Mouse (Mus musculus) lung, postnatal 0 days (tissue): ENCODE measurements around the gene Slc5a4b. TPM values are rescaled to one million over a fixed set of nuclear protein-coding genes. Genes with fewer than 3 reads are reported as not detected.

Source experiments
- ATAC-seq: fragments of 200-750 bp; cut with Nextera tagmentation; 2 replicates; pipeline ENCODE4 v1.8.0; 2017; ENCODE audit warnings: moderate library complexity
- DNase-seq: peaks from one replicate; pipeline ENCODE4 v3.0.0-alpha.2; 2016; ENCODE audit warnings: low spot score
- H3K27ac ChIP-seq: fragments of 300-500 bp; sonication (generic); 2 replicates; pipeline ENCODE4 v1.5.1; 2014; ENCODE audit warnings: antibody characterized with exemption, mild to moderate bottlenecking, low read length, mixed read lengths
- H3K27me3 ChIP-seq: fragments of 300-500 bp; sonication (generic); replicated peaks from 2 replicates; pipeline ENCODE4 v1.6.1; 2014; ENCODE audit warnings: low read length, mixed read lengths; ENCODE audit not compliant: insufficient read depth
- H3K36me3 ChIP-seq: fragments of 300-500 bp; sonication (generic); 2 replicates; pipeline ENCODE4 v1.6.1; 2014; ENCODE audit warnings: low read length, mixed read lengths; ENCODE audit not compliant: insufficient read depth
- H3K4me1 ChIP-seq: fragments of 300-500 bp; sonication (generic); 2 replicates; pipeline ENCODE4 v1.6.1; 2014; ENCODE audit warnings: antibody characterized with exemption, low read depth, low read length, mixed read lengths; ENCODE audit not compliant: insufficient read depth
- H3K4me2 ChIP-seq: fragments of 300-500 bp; sonication (generic); replicated peaks from 2 replicates; pipeline ENCODE4 v1.6.1; 2014; ENCODE audit warnings: low read depth, mild to moderate bottlenecking, low read length, moderate library complexity, mixed read lengths
- H3K4me3 ChIP-seq: fragments of 300-500 bp; sonication (generic); 2 replicates; pipeline ENCODE4 v1.5.1; 2014; ENCODE audit warnings: low read depth, low read length
- H3K9ac ChIP-seq: fragments of 300-500 bp; sonication (generic); replicated peaks from 2 replicates; pipeline ENCODE4 v1.6.1; 2014; ENCODE audit warnings: low read depth, mild to moderate bottlenecking
- H3K9me3 ChIP-seq: fragments of 300-500 bp; sonication (generic); 2 replicates; pipeline ENCODE4 v1.6.1; 2016; ENCODE audit warnings: low read length, mixed read lengths
- CTCF ChIP-seq: IDR thresholded peaks from 2 replicates; pipeline ENCODE4 v1.5.1; 2016; ENCODE audit warnings: antibody characterized with exemption, mild to moderate bottlenecking
- EP300 ChIP-seq: IDR thresholded peaks from 2 replicates; pipeline ENCODE4 v1.6.1; 2016; ENCODE audit warnings: antibody characterized with exemption, mild to moderate bottlenecking, control low read depth
- WGBS: fragments of 180-500 bp; shearing (Covaris S2); extraction: QIAGEN DNeasy Blood & Tissue Kit; methylation state at CpG from one replicate; pipeline ENCODE4 v1.1.7; 2014; 5-methylcytosine and 5-hydroxymethylcytosine counted together
- polyA plus RNA-seq: library from polyadenylated mRNA; unstranded; fragments of >200 nt; fragmentation: Nextera tagmentation; extraction: Ambion mirVana; gene quantifications from 2 replicates; pipeline ENCODE4 v1.2.1, GENCODE M21; 2015

Slc5a4b gene
- 0.04 TPM in 1 of 2 replicates, not detected in the other for polyA plus RNA-seq

DNA sequence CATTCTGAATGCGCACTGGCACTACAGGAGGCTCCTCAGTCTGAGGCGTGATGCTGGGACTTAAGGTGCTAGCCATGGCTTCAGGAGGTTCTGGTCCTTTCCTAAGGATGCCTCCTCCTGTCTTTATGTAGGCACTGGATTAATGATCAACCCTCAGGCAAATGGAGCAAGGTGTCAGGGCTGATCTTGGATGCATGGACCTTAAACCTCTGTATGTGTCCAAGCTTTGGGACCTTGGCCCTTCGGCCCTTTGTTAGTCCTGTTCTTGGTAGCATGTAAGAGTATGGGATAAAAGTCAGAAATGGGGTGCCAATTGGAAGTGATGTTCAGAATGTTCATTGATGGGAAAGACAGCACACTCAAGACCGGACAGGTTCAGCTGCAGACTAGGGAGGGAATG, at the start of gene Slc5a4b:
Gene Slc5a4b (minus strand): TSS at position 101 of the 400 bp plus-strand sequence.
- H3K36me3 ChIP-seq: no peaks in the 10 kb centered on the region
- no peak for DNase-seq
- no peak for TF ChIP-seq CTCF
- H3K27me3 ChIP-seq: no peaks in the 10 kb centered on the region
- no peaks in the 10 kb centered on the region for H3K9me3 ChIP-seq
- H3K4me3 ChIP-seq: no peak within 1 kb of the TSS
- H3K4me2 ChIP-seq: no peak within 1 kb of the TSS
- no peak within 1 kb of the TSS for H3K27ac ChIP-seq
- H3K9ac ChIP-seq: no peak within 1 kb of the TSS
- no peaks in the 10 kb centered on the region for H3K4me1 ChIP-seq
- 83% methylated on average over 4 of the region's 4 CpGs for WGBS
- no peak for ATAC-seq

DNA sequence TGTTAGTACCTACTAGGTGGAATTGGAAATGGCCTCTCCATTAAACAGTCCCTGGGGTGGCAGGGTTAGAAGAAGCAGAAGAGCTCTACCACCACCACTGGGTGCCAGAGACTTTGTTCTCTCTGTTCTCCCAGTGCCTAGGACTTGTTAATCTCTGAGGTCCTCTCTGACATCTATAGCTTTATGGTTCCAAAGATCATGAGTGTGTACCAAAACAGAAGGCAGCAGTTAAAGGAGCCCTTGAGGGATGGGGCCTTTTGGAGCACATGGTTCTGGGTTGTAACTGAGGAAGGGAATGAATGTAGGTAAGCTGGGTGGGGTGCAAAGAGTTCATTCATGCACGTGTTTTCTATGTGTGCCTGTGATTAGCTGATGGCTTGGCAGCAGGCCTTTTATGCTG, 47.2 kb upstream of the Slc5a4b start:
- H3K27me3 ChIP-seq: no peaks in the 10 kb centered on the region
- DNase-seq (no peak), ATAC-seq (no peak)
- H3K4me2 ChIP-seq: no peak overlapping the region
- no peaks in the 10 kb centered on the region for H3K36me3 ChIP-seq
- H3K9me3 ChIP-seq: no peaks in the 10 kb centered on the region
- WGBS: 45% methylated on average over 1 of the region's 1 CpGs
- no peak overlapping the region for H3K27ac ChIP-seq
- H3K9ac ChIP-seq: no peak overlapping the region
- TF ChIP-seq EP300 (no peak), CTCF (no peak)
- H3K4me3 ChIP-seq: no peak overlapping the region
- H3K4me1 ChIP-seq: no peaks in the 10 kb centered on the region

DNA sequence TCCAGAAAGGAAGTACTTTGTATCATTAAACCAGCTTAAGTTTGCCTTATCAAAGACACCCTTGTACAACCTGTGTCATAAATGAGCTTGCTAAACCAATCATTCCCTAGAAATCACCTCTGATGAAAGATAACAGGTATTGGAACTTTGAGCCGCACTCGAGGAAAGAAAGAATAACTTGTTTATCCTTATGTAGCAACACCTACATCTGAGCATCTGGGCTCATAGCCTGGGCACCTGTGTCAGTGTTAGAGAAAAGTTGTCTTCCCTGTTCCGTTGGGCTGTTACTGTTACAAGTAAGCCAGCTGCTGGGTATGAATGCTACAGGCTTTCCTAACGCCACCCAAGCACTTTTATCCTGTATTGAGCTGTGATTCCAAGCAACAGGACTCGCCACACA, 46.8 kb upstream of the Slc5a4b start:
- no peak for DNase-seq

DNA sequence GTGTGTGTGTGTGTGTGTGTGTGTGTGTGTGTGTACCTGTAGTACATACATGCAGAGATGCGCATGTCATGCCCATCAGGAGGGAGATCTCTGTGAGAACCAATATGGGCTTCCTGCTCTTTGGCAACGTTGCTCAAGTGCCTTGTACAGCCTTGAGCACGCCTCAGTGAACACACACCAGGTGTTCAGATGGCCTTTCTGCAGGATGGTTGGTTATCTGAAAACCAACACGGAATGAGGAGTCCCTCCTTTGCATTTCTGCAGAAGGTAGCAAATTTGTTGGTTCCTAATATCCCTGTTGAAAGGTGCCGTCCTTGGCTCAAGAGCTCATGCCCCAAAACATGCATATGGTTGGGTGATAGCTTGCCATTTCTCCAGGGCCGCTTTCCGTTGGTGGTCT, 45.1 kb upstream of the Slc5a4b start:
- TF ChIP-seq EP300 (no peak), CTCF (no peak)
- H3K27me3 ChIP-seq: no peaks in the 10 kb centered on the region
- no peaks in the 10 kb centered on the region for H3K36me3 ChIP-seq
- H3K27ac ChIP-seq: no peak overlapping the region
- H3K4me1 ChIP-seq: no peaks in the 10 kb centered on the region
- H3K4me2 ChIP-seq: no peak overlapping the region
- DNase-seq (no peak), ATAC-seq (no peak)
- H3K4me3 ChIP-seq: no peak overlapping the region
- no peak overlapping the region for H3K9ac ChIP-seq
- WGBS: 81% methylated on average over 7 of the region's 7 CpGs
- no peaks in the 10 kb centered on the region for H3K9me3 ChIP-seq

More for the DNA sequence above, 46.8 kb upstream of the Slc5a4b start:
- TF ChIP-seq EP300 (no peak), CTCF (no peak)
- Histone ChIP-seq H3K27ac (no peak overlapping the region), H3K4me3 (no peak overlapping the region), H3K9ac (no peak overlapping the region), H3K9me3 (no peaks in the 10 kb centered on the region), H3K4me1 (no peaks in the 10 kb centered on the region), H3K36me3 (no peaks in the 10 kb centered on the region), H3K4me2 (no peak overlapping the region), H3K27me3 (no peaks in the 10 kb centered on the region)
- 71% methylated on average over 5 of the region's 5 CpGs for WGBS
- ATAC-seq: no peak

DNA sequence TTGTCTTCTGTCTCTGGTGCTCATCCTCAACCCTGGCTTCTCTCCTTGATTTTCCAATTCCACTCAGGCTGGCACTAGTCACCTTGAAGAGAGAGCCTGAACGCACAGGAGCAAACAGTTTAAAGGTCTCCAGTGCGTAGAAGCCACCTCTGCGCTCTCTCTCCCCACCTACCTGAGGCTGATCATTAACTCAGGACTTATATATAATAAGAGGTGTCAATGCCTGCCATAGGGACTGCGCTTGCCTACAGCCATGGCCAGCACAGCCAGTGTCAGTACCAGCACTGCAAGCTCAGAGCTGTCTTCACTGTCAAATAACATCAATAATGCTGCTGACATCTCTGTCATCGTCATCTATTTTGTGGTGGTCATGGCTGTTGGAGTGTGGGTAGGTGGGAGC, 36.5 kb upstream of the Slc5a4b start, which contains the start of gene Slc5a4a:
Gene Slc5a4a (plus strand): TSS at position 174 of the 400 bp plus-strand sequence.
- Histone ChIP-seq H3K4me3 (no peak within 1 kb of the TSS), H3K27me3 (no peaks in the 10 kb centered on the region), H3K27ac (no peak within 1 kb of the TSS), H3K9me3 (no peaks in the 10 kb centered on the region), H3K4me2 (no peak within 1 kb of the TSS), H3K9ac (no peak within 1 kb of the TSS), H3K36me3 (no peaks in the 10 kb centered on the region), H3K4me1 (no peaks in the 10 kb centered on the region)
- ATAC-seq: no peak
- WGBS: 63% methylated on average over 5 of the region's 5 CpGs
- no peak for TF ChIP-seq EP300
- DNase-seq: no peak

DNA sequence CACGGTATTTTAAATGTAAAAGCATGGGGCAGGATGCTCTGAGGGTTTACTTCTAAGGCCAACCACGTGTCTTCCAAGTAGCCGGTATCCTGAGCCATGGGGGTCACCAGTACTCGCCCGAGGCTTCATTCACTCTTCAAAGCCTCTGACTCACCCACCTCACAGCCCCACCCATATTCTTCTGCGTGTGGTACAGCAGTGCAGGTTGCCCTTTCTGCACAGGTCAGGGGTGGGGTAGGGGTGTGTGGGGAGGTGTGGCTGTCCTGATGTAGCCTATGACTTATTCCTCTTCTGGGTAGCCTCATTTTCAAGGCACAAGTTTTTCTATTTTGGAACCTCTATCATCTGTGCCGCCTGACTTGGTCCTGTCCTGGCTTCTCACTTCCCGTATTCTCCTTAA, 36.1 kb upstream of the Slc5a4b start:
- no peak overlapping the region for H3K4me2 ChIP-seq
- 54% methylated on average over 8 of the region's 8 CpGs for WGBS
- TF ChIP-seq CTCF: no peak
- no peak for TF ChIP-seq EP300
- no peak overlapping the region for H3K4me3 ChIP-seq
- H3K4me1 ChIP-seq: no peaks in the 10 kb centered on the region
- no peak overlapping the region for H3K9ac ChIP-seq
- H3K36me3 ChIP-seq: no peaks in the 10 kb centered on the region
- no peak for DNase-seq
- H3K27ac ChIP-seq: no peak overlapping the region
- H3K27me3 ChIP-seq: no peaks in the 10 kb centered on the region
- ATAC-seq: no peak
- no peaks in the 10 kb centered on the region for H3K9me3 ChIP-seq

DNA sequence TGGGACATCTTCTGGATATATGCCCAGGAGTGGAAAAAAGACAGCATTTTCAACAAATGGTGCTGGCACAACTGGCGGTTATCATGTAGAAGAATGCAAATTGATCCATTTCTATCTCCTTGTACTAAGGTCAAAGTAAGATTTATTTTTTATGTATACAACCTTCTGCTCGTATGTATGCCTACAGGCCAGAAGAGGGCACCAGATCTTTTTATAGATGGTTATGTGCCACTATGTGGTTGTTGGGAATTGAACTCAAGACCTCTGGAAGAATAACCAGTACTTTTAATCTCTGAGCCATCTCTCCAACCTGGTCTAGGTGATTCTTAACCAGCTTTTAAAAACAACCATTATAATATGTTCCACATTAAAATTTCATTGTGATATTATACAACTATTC, 25.6 kb upstream of the Slc5a4b start:
- TF ChIP-seq EP300 (no peak), CTCF (no peak)
- H3K27me3 ChIP-seq: no peaks in the 10 kb centered on the region
- DNase-seq (no peak), ATAC-seq (no peak)
- H3K4me3 ChIP-seq: no peak overlapping the region
- 74% methylated on average over 2 of the region's 2 CpGs for WGBS
- H3K36me3 ChIP-seq: no peaks in the 10 kb centered on the region
- no peak overlapping the region for H3K27ac ChIP-seq
- H3K4me2 ChIP-seq: no peak overlapping the region
- H3K9ac ChIP-seq: no peak overlapping the region
- no peaks in the 10 kb centered on the region for H3K4me1 ChIP-seq
- no peaks in the 10 kb centered on the region for H3K9me3 ChIP-seq
